Mouse (Mus musculus) heart, postnatal 0 days (tissue): ENCODE data around the gene Bzw2.

Experiments used
- CTCF ChIP-seq: IDR thresholded peaks from 2 replicates; pipeline ENCODE4 v1.5.1; 2016; ENCODE audit warnings: antibody characterized with exemption, control low read depth, low read depth
- EP300 ChIP-seq: IDR thresholded peaks from 2 replicates; pipeline ENCODE4 v1.6.1; 2016; ENCODE audit warnings: antibody characterized with exemption, low read depth

DNA sequence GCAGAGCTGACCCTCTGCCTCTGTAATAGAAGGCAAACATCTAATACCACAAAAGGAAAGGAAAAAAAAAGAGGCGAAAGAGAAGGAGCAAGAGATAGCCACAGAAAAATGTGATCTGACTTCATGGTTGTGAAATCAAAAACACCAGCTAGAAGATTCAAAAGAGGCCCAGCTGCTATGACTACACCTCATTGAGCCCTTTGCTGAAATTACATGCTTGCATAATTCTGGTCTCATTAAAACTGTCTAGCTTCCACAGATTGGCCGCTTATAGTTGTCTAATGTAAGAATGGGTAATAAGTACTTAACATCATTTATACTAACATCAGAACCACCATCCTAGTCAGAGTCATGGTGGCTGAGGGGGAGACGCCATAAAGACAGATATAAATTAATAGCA, 25.2 kb downstream of the Bzw2 start:
- TF ChIP-seq CTCF = no peak
- no peak for TF ChIP-seq EP300
